Mouse (Mus musculus): ENCODE measurements around the gene Ankrd65.

DNA sequence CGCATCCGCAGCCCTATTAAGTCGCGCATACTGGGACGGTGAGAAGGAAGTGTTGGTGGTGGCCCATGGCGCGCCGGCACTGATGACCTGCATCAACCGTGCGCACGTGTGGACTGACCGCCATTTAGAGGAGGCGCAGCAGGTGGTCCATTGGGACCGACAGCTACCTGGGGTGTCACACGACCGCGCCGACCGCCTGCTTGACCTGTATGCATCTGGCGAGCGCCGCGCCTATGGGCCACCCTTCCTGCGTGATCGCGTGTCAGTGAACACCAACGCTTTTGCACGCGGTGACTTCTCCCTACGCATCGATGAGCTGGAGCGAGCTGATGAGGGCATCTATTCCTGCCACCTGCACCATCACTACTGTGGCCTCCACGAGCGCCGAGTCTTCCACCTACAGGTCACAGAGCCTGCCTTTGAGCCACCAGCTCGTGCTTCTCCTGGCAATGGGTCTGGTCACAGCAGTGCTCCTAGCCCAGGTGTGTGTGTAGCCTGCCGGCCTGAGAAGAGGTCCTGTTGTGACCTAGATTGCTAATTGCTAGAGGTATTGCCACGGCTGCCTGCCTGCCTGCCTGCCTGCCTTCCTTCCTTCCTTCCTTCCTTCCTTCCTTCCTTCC lies 51.5 kb downstream of the Ankrd65 start:
- TF ChIP-seq POLR2A (IDR thresholded peaks at IDR 0.05; ENCODE audit: borderline replicate concordance, control insufficient read depth, low read depth, low read length): no peak
- TF ChIP-seq CTCF (IDR thresholded peaks at IDR 0.05; ENCODE audit: control insufficient read depth, insufficient read depth, low read length): no peak

Measured in bone marrow, adult 2 months (tissue).